Mouse (Mus musculus): ENCODE measurements at regions not wholly inside any gene's neighbourhood (a gene's known extent, or its start where the extent isn't known, plus 50 kb on each side); places are given as distances from the start of the nearest gene placed in this dataset.

- TF ChIP-seq POLR2A (IDR thresholded peaks at IDR 0.05; ENCODE audit: borderline replicate concordance, extremely low read depth, insufficient read depth, insufficient read length, poor library complexity, severe bottlenecking) (no peak), CTCF (IDR thresholded peaks at IDR 0.05; ENCODE audit: borderline replicate concordance, extremely low read depth, insufficient read depth, insufficient read length) (no peak)
These were observed 586.0 kb upstream of the A1bg start for GRCm38 (mm10) chr15:61508806-61509205.

All from brain, embryonic 14.5 days (tissue).